Mouse (Mus musculus): ENCODE measurements around the gene Atp6v0e. TPM values are rescaled to one million over a fixed set of nuclear protein-coding genes. Genes with fewer than 3 reads are reported as not detected.

Gene Atp6v0e
- total RNA-seq, 2 experiments from 2014 or later, result 233 to 383 TPM

- ATAC-seq (replicated peaks; ENCODE audit: poor library complexity), result peak; percentile 76
Observed at GRCm38 (mm10) chr17:26710049-26710448, 47.0 kb downstream of the Atp6v0e start.

- peak; percentile 79 for ATAC-seq (replicated peaks; ENCODE audit: poor library complexity)
Observed at GRCm38 (mm10) chr17:26715271-26715758, 52.3 kb downstream of the Atp6v0e start, which contains the start of gene Crebrf. Crebrf (plus strand) TSS chr17:26715650.

GRCm38 (mm10) chr17:26715916-26716717 lies 53.1 kb downstream of the Atp6v0e start:
- ATAC-seq (replicated peaks; ENCODE audit: poor library complexity), result peak; percentile 89

- ATAC-seq (replicated peaks; ENCODE audit: poor library complexity), result no peak
Observed at GRCm38 (mm10) chr17:26717868-26718267, 54.8 kb downstream of the Atp6v0e start.

GRCm38 (mm10) chr17:26719405-26719804 lies 56.4 kb downstream of the Atp6v0e start:
- no peak for ATAC-seq (replicated peaks; ENCODE audit: poor library complexity)

- peak; percentile 58 for ATAC-seq (replicated peaks; ENCODE audit: poor library complexity)
Observed at GRCm38 (mm10) chr17:26721802-26722201, 58.8 kb downstream of the Atp6v0e start.

- ATAC-seq (replicated peaks; ENCODE audit: poor library complexity), result peak; percentile 90
Observed at GRCm38 (mm10) chr17:26724790-26725189, 61.8 kb downstream of the Atp6v0e start.

- ATAC-seq (replicated peaks; ENCODE audit: poor library complexity), result no peak
Observed at GRCm38 (mm10) chr17:26726674-26727073, 63.6 kb downstream of the Atp6v0e start.

- ATAC-seq (replicated peaks; ENCODE audit: poor library complexity), result no peak
Observed at GRCm38 (mm10) chr17:26727110-26727755, 64.2 kb downstream of the Atp6v0e start.

GRCm38 (mm10) chr17:26742581-26742980 lies 79.5 kb downstream of the Atp6v0e start:
- ATAC-seq (replicated peaks; ENCODE audit: poor library complexity), result no peak

GRCm38 (mm10) chr17:26743294-26743693 lies 80.3 kb downstream of the Atp6v0e start:
- no peak for ATAC-seq (replicated peaks; ENCODE audit: poor library complexity)

Other genes with a start within 250 kb of the Atp6v0e start
- gene Neurl1b, start 248.4 kb upstream of the Atp6v0e start, total RNA-seq (2015), result 1.6 and 2.2 TPM in 2 replicates
- 1.9 and 2.2 TPM in 2 replicates for gene Neurl1b, start 248.4 kb upstream of the Atp6v0e start, total RNA-seq (2017)
- gene Ergic1, start 101.7 kb upstream of the Atp6v0e start, total RNA-seq (2015), result 99.7 and 123 TPM in 2 replicates
- gene Ergic1, start 101.7 kb upstream of the Atp6v0e start, total RNA-seq (2017), result 42.2 and 48.3 TPM in 2 replicates
- gene Dusp1, start 101.1 kb upstream of the Atp6v0e start, total RNA-seq (2015), result 89.7 and 162 TPM in 2 replicates
- 16.1 and 29.6 TPM in 2 replicates for gene Dusp1, start 101.1 kb upstream of the Atp6v0e start, total RNA-seq (2017)
- 7.0 and 13.5 TPM in 2 replicates for gene Crebrf, start 52.4 kb downstream of the Atp6v0e start, total RNA-seq (2015)
- 11.1 and 18.0 TPM in 2 replicates for gene Crebrf, start 52.4 kb downstream of the Atp6v0e start, total RNA-seq (2017)
- 38.2 and 42.5 TPM in 2 replicates for gene Bnip1, start 117.8 kb downstream of the Atp6v0e start, total RNA-seq (2015)
- 47.6 and 48.6 TPM in 2 replicates for gene Bnip1, start 117.8 kb downstream of the Atp6v0e start, total RNA-seq (2017)
- not detected in 2 replicates for gene Nkx2-5, start 181.8 kb downstream of the Atp6v0e start, total RNA-seq (2015)
- not detected in 2 replicates for gene Nkx2-5, start 181.8 kb downstream of the Atp6v0e start, total RNA-seq (2017)